Mouse (Mus musculus): ENCODE measurements around the gene Fcgr2b.
"Not testable (repeated sequence)": the region's sequence is repeated elsewhere in the genome, so short reads cannot be mapped to it uniquely, and the experiment has no call there.

Fcgr2b gene

GRCm38 (mm10) chr1:170976447-170976846 is at the start of gene Fcgr2b:
Gene Fcgr2b, minus strand, starts transcription at chr1:170976547.
- no peak for DNase-seq (ENCODE audit: low spot score)

- no peak for DNase-seq (ENCODE audit: low spot score)
Observed at GRCm38 (mm10) chr1:171019311-171019950, 43.1 kb upstream of the Fcgr2b start.

- no peak for DNase-seq (ENCODE audit: low spot score)
Observed at GRCm38 (mm10) chr1:171018737-171019136, 42.4 kb upstream of the Fcgr2b start, which contains the start of gene Fcgr4. Gene Fcgr4, plus strand, starts transcription at chr1:171018920.

- DNase-seq (ENCODE audit: low spot score) = no peak
Observed at GRCm38 (mm10) chr1:171017468-171018158, 41.3 kb upstream of the Fcgr2b start.

DNA sequence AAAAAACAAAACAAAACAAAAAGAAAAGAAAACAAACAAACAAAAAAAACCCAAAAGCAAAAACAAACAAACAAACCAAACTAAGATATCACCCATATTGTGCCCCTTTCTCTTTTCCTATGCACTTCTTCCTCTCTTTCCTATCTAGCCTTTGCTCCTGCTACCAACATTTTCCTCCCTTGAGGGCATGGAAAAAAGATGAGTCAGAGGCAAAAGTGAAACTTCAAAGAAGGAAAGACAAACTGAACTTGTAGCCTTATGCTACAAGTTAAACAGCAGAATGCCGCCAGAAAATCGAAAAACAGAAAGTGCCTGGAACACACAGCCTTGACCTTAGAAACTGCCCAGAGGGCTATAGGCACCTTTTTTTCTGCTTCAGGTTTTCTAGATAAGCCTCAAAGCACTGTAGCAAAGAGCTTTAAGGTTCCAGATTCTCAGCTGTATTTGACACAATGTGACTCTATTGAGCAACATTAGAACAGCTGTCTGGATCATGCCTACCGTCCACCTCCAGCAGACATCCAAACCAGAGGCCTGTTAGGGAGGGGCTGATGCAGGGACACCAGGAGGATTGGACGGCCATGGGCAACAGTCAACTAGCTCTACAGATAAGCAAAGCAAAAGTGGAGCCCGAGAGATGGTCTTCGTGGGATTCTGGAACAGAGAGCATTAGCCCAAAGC is 40.5 kb upstream of the Fcgr2b start:
- DNase-seq (ENCODE audit: low spot score) = no peak

DNA sequence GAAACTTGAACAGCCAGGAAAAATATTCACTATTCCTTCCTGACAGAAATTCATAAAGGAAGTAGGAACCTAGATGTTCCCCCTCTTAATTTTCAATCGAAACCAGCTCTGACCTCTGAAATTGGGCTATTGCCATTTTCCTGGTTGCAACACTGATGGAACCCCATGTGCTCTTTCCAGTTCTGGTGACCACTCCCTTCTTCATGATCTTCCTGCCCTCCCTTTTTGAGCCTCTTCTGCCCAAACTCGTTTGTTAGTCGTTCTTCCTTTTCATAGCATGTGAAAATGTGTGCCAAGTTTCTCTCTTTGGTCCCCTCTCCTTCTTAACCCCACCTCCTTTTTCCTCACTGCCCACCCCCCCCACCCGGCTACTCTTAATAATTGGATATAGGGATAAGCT is 35.4 kb upstream of the Fcgr2b start:
- DNase-seq (ENCODE audit: low spot score) = no peak

DNA sequence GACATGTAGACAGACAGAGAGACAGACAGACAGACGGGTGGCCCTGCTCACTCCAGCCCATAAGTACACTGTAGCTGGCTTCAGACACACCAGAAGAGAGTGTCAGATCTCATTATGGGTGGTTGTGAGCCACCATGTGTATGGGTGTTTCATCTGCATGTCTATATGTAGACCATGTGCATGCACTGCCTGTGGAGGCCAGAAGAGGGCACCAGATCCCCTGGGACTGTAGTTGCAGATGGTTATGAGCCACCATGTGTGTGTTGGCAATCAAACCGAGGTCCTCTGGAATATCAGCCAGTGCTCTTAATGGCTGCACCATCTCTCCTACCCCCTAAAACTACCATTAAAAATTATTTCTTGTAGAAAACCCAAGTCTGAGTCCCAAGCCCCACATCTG is 30.6 kb upstream of the Fcgr2b start:
- no peak for DNase-seq (ENCODE audit: low spot score)

GRCm38 (mm10) chr1:171006335-171006734 is 30.0 kb upstream of the Fcgr2b start:
- no peak for DNase-seq (ENCODE audit: low spot score)

GRCm38 (mm10) chr1:171005586-171005985 is 29.2 kb upstream of the Fcgr2b start:
- no peak for DNase-seq (ENCODE audit: low spot score)

DNA sequence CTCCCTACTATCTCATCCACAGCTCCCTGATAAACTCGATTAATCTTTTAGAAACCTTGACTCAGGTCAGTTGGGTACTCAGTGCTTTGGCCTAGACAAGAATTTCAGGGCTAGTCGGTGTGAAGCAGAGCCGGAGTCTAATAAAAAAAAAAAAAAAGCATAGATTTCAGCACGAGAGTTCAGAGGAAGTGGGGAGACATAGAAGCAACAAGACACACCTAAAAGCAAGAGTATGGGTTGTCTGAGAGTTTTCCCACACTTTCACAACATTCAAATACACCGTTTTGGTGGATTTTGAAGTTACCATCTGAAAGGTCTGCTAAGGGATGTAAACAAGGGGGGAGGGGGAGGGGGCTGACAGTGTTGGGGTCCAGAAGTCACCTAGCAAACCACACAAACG is 28.7 kb upstream of the Fcgr2b start:
- no peak for DNase-seq (ENCODE audit: low spot score)

DNA sequence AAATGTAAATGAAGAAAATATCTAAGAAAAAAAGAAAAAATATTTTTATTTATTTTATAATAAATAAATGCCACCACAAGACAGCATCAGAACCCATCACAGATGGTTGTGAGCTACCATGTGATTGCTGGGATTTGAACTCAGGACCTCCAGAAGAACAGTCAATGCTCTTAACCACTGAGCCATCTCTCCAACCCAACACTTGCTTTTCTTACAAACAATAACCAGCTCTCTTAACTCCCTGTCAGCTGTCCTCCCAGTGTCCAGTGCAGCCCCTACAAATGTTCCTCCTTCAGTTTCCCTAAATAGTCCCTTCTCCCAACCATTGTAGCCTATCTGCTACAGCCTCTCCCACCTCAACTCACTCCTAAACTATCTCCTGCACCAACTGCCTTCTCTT is 23.5 kb upstream of the Fcgr2b start:
- DNase-seq (ENCODE audit: low spot score) = no peak

DNA sequence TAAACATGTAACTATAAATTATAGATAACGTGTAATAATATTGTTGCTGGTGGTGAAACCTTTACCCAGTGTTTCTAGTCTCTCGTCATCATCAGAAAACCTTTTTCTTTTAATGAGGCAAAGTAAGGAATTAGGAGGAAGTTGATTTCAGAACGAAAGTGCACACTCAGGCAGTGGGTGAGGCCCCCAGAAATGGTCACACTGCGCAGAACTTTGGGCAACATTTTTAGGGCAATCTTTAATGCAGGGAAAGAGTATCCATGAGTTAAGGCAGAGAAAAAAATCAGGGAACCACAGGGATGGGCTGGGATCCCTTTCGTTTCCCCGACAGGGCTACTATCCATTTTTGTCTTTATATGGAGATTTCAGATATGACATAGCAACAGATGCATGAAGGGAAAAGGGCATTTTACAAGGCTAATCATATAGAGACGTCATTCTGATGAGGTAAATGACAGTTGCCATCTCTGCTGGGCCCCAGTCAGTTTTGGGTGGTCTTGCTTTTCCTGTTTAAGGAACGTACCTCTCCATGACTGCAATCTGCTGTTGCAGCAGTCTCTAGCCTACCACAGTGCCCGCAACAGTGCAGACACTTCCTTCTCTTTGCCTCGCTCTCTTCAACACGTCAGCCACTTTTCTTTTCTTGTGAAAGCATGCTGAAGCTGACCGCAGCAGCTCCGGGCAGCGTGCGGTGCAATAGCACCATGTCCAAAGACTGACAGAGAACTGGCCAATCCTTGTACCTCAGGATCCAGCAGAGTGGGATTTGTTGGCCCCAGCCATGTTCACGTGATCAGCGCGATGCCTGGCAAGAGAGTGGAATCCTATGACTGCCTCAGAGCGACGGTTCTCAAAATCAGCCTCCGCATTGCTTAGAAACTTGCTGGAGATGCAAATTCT is 21.7 kb upstream of the Fcgr2b start:
- peak; percentile 11 for DNase-seq (ENCODE audit: low spot score)

GRCm38 (mm10) chr1:170996753-170997152 is 20.4 kb upstream of the Fcgr2b start:
- DNase-seq (ENCODE audit: low spot score) = peak; percentile 47

GRCm38 (mm10) chr1:170996034-170996433 is 19.7 kb upstream of the Fcgr2b start:
- DNase-seq (ENCODE audit: low spot score) = no peak

DNA sequence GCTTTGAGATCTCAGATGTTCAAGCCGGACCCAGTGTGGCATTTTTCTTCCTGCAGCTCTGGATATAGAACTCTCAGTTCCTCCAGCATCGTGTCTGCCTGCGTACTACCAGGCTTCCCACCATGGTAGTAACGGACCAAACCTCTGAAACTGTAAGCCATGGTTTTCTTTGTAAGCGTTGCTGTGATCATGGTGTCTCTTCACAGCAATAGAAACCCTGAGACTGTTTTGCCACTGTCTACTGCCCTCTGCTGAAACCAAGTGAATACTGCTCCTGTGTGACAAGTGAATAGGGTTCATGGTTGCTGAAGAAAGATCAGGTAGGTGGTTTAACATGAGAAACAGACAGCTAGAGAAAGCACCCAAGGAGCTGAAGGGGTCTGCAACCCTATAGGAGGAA is 16.2 kb upstream of the Fcgr2b start:
- DNase-seq (ENCODE audit: low spot score) = peak; percentile 19

DNA sequence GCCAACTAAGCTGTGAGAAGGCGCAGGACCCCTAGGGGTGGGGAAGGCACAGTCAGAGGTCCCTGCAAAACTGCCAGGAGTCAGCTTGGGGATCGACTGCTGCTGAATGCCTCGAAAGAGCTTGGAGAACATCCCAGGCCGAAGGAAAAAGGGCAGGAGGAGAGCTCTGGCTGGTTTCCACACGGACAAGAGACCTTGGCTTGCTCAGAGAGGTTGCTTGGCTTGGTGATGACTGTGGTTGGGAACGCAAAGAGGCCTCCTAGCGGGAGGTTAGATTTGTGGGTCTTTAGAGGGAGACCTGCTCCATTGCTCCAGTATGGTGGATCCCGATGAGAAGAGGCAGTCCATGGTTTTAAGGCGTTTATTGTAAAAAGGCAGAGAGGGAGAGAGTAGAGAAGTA is 13.3 kb upstream of the Fcgr2b start:
- DNase-seq (ENCODE audit: low spot score) = no peak

DNA sequence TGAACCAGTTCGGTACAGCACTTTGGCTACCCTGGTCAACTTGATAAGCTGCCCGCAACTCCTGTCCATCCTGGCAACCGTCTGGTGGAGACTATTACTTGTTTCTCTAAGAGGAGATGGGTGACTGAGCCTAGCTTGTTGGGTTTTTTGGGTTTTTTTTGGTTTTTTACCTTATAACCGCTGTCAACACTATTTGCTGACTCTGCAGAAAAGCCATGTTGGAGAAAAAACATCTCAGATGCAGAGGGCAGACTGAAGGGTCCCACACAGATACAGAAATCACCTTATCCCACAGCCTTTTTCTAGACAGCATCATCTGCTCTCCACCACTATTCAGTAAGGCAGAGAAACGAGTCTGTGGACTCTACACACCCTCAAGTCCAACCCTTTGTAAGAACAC is 9.5 kb upstream of the Fcgr2b start:
- DNase-seq (ENCODE audit: low spot score) = no peak

DNA sequence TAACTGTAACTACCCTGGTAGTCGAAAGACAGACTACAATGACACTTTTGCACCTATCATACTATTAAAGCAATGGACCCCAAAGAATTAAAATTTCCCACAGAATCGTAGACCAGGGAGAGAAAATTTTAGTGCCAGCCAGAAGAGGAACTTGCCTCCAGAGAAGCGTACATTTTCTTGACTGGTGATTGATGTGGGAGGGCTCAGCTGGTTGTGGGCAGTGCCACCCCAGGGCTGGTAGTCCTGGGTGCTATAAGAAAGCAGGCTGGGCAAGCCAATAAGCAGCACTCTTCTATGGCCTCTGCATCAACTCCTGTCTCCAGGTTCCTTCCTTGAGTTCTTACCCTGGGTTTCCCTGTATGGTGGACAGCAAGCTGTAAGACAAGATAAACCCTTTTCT is 8.7 kb upstream of the Fcgr2b start:
- DNase-seq (ENCODE audit: low spot score) = no peak

DNA sequence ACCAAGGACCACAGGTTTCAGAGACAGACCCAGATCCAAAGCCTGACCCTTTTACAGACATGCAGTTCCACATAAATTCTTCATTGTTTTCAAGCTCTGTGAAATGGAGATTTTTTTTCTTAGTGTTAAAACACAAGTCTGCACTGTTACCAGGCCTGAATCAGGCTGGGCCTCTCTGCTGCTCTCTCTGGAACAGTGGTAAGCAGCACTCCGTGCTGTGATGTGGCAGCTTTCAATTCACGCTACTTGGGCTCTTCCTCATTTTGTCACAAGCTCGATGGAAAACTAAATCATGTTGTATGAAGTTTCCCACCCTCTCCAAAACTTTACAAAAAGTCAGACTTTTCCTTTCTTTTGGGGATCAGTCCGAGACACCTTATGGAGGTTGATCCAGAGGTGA is 6.7 kb upstream of the Fcgr2b start:
- no peak for DNase-seq (ENCODE audit: low spot score)

GRCm38 (mm10) chr1:170982301-170982700 is 6.0 kb upstream of the Fcgr2b start:
- DNase-seq (ENCODE audit: low spot score) = no peak

- not testable (repeated sequence) for DNase-seq (ENCODE audit: low spot score)
Observed at GRCm38 (mm10) chr1:170981679-170982078, 5.3 kb upstream of the Fcgr2b start.

DNA sequence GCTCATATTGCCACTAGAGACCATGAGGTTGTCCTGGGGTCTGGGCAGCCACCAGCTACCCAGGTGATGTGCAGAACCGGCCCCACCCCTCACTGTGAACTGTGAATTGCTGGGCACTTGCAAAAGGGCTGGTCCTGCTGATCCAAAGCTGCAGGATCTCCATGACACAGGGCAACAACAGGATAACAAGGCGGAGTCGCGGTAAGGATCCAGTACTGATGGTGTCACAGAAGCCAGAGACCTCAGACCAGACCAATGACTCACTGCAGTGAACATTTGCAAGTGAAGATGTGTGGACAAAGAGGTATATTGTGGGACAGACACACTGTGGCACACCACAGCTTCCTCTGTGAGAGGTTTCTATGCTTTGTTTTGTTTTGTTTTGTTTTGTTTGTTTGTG is 2.3 kb upstream of the Fcgr2b start:
- no peak for DNase-seq (ENCODE audit: low spot score)

All from yolk sac, embryonic 10.5 days (tissue).